Mouse (Mus musculus): ENCODE measurements around the gene Hic2.

Gene Hic2

GRCm38 (mm10) chr16:17275721-17276120, 42.3 kb downstream of the Hic2 start, which contains the start of gene Tmem191c:
Gene Tmem191c (plus strand): TSS chr16:17276077.
- no peak for DNase-seq (ENCODE audit: low read depth, low spot score)

GRCm38 (mm10) chr16:17276164-17277151, 43.1 kb downstream of the Hic2 start:
- peak; percentile 66 for DNase-seq (ENCODE audit: low read depth, low spot score)

- peak; percentile 8 for DNase-seq (ENCODE audit: low read depth, low spot score)
These were observed 44.2 kb downstream of the Hic2 start for GRCm38 (mm10) chr16:17277342-17278211.

- no peak for DNase-seq (ENCODE audit: low read depth, low spot score)
These were observed 47.1 kb downstream of the Hic2 start for GRCm38 (mm10) chr16:17280471-17280870.

- no peak for DNase-seq (ENCODE audit: low read depth, low spot score)
These were observed 49.8 kb downstream of the Hic2 start for GRCm38 (mm10) chr16:17283151-17283550.

- no peak for DNase-seq (ENCODE audit: low read depth, low spot score)
These were observed 53.7 kb downstream of the Hic2 start for GRCm38 (mm10) chr16:17287103-17287502.

- no peak for DNase-seq (ENCODE audit: low read depth, low spot score)
These were observed 57.6 kb downstream of the Hic2 start for GRCm38 (mm10) chr16:17291016-17291415.

- DNase-seq (ENCODE audit: low read depth, low spot score): no peak
These were observed 59.4 kb downstream of the Hic2 start for GRCm38 (mm10) chr16:17292751-17293150.

GRCm38 (mm10) chr16:17300818-17301217, 67.4 kb downstream of the Hic2 start:
- no peak for DNase-seq (ENCODE audit: low read depth, low spot score)

GRCm38 (mm10) chr16:17303521-17304245, 70.3 kb downstream of the Hic2 start:
- no peak for DNase-seq (ENCODE audit: low read depth, low spot score)

- DNase-seq (ENCODE audit: low read depth, low spot score): no peak
These were observed 74.1 kb downstream of the Hic2 start for GRCm38 (mm10) chr16:17307461-17307860.

GRCm38 (mm10) chr16:17309036-17309435, 75.7 kb downstream of the Hic2 start:
- no peak for DNase-seq (ENCODE audit: low read depth, low spot score)

GRCm38 (mm10) chr16:17312531-17312930, 79.2 kb downstream of the Hic2 start:
- DNase-seq (ENCODE audit: low read depth, low spot score): no peak

All from brain, embryonic 18.5 days (tissue).